Mouse (Mus musculus) neural tube, embryonic 10.5 days (tissue): Measurements from ENCODE around the gene Mxd3.

Experiments used
- DNase-seq: peaks from one replicate; pipeline ENCODE4 v3.0.0-alpha.2; 2017; ENCODE audit warnings: low spot score; ENCODE audit errors: extremely low spot score

The Mxd3 gene

DNA sequence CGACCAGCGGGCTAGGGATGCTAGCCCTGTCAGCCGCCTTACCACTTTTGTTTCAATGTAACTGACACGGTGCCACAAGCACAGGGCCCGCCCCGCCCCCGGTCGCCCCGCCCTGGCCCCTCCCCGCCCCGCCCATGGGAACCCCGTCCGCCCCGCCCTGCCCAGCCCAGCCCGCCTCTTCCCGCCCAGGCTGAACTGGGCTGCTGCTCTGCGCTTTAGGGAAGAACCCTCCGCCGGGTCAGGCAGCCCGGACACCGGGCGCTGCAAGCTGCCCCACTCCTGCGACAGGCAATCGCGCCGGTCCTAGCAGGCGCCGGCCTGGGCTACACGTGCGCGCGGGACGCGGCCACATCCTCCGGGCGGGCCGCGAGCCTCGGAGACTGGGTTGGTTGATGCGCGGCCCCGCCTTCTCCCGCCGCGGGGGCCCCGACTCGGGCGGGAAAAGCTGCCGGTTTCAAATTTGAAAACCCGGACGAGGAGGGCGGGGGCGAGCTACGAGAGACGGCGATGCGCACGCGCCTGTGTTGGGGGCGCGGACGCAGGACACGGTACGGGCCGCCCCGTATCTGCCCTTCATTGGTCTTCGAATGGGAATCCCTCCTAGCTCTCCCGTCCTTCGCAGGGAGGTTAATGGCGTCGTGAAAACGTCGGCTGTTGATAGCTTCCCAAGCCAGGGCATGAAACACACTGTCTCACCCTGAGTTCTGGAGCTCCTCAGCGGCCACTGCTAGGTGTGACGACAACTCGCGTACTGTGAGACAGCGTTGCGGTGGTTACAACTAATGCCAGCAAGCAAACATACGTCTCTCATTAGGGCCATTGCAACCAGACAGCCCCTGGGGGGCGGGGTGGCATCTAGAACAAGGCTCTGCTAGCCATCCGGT is at the start of gene Mxd3:
Mxd3 (minus strand) TSS at position 141 of the 884 bp plus-strand sequence.
- peak; percentile 93 for DNase-seq

DNA sequence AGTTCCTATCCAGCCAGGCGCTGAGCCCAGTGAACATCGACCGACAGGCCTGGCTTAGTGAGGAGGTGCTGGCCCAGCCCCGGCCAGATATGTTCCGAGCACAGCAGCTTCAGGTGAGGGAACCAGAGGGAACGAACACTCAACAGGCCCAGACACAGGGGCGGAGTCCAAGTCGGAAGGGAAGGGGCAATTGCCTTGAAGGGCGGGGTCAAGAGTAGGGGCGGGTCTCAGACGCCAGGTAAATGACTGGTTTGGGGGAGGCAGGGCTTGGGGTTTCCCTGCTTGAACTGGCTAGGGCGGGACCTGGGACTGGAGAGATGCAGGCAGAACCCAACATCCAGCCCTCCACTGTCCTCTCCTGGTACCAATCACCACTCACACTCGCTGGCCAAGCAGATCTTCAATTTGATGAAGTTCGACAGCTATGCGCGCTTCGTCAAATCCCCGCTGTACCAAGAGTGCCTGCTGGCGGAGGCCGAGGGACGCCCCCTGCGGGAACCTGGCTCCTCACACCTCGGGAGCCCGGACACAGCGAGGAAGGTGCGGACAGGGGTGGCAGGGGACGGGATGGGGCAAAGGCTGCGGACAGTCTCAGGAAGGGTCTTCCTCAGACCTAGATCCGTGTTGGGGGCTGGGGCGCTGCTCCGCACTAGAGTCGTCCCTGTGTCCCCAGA is 49.4 kb upstream of the Mxd3 start:
- no peak for DNase-seq

DNA sequence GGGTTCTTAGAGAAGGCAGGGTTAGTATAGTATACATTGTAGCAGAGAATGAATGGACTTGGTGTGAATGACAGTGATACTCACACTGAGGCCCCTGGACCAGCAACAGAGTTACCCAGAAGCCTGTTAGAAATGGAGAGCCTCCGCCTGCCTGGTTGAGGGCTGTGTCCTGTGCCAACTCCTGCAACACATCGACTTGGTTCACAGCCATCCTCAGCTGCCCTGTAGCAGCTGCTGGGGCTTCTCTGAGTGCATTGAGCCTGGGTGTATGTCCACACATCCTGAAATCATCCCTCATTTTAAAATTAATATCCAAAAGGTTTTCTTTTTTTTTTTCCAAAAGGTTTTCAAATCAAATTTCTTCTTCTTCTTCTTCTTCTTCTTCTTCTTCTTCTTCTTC is 46.3 kb upstream of the Mxd3 start:
- no peak for DNase-seq

DNA sequence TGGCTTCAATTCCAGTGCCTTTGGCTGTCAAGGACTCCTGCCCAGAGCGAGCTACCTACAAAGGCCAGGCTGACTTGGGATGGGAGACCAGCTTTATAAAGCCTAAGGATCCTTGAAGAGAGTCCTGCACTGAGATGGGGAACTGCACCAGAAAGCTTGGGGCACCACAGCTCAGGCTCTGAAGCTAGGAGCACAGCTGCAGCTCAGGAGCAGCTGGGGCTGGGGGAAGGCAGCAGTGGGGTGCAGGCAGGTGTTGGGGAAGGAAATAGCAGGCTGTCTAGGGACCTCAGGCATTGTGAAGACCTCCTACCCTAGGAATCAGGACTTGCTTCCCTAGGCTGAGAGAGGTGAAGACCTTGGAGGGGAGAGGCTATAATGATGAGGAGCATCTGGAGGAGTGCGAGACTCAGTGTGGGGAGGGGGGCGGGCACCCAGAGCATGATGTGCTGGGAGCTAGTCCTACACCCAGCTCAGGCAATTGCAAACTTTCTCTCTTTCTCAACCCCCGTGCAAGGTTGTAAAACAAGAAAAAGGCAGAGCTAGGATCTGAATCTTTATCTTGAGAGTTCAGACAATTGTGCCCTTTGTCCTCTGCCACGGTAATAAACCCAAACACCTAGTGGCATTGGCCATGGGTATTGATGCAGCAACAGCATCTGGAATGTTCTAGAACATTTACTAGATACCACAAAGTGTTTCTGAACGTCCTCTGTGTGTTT is 44.7 kb upstream of the Mxd3 start:
- DNase-seq, result no peak

DNA sequence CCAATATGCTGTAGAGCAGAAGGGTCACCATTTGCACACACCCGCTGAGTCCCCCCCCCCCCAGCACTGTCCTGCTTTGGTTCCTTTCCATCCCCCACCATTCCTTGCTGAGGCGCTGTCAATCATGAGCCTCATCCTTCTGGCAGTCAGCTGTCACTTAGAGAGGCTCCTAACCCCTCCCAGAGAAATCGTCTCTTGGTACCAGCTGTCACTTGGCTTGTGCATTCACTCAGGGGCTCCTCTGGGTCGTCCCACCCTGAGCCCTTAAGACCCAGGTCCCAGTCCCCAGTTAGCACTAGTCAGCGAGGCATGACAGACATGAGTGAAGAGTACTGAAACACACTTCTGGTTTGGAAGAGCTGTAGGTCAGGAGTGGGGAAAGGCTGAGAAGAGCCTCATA is 42.1 kb upstream of the Mxd3 start:
- no peak for DNase-seq

DNA sequence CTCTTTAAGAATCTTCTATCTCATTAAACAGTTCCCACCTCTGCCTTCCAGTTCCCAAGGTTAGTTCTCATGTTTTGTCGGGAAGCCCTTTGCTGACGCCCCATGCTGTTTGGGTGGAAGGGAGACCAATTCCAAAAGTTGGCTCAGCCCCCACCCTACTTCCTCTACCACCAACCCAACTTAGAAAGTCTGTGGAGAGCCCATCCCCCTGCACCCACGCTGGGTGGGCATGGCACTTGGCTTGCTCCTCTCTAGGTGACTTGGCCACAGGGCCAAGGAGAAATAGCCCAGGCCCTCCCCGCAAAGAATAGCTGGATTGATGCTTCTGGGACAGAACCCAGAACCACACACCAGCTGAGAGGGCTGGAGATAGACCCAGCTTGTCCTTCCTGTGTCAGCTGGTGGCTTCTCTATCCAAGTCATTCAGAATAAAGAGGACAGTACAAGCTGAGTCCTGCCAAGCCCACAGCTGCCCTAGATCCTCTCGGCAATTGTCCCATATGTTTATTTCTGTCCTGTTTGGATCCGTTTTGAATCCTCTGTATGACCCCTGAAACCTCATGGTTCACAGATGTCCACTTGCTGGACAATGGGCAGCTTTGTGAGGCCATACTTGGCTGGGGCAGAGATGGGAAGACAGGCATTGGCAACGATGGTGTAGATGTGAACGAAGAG is 41.5 kb upstream of the Mxd3 start:
- DNase-seq, result no peak

DNA sequence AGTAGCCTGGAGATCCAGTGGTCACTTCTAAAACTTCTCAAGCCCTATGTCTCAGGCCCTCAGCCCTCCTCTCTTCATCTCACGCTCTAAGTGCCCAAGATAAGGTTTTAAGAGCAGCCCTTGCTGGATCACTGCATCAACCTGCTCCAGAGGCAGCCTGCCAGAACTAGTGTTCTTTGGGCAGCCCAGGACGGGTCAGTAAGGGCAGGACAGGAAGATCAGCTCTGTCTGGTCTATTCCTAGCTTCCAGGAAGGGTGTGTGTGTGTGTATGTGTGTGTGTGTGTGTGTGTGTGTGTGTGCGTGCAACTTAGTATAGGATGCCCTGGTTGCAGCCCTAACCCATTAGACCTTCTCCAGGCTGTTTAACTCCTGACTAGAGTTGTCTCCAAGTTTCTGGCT is 40.6 kb upstream of the Mxd3 start:
- no peak for DNase-seq

DNA sequence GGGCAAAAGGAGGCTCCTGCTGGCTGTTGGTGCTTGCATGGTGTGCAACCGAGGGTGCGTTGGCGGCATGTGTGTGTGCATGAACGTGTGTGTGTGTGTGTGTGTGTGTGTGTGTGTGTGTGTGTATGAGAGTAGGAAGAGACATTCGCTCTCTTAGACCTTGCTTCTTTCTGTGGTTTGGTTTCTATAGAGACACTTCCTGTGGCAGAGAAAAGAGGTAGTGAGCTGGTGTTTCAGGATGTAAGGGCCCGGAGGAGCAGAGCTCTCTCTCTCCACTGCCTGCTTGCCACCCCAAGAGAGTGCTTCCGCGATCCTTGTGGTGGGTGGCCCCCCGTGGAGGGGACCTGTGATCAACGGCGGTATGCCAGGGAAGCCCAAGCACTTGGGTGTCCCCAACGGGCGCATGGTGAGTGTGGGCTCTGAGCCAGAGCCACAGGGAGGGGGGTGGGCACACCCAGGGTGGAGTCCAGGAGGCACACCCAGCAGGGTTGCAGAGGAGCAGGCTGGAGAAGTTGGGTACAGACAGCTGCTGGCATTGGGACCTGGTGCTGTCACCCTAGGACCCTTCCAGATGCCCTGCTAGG is 40.0 kb upstream of the Mxd3 start, which contains the start of gene Rgs14:
Rgs14 (plus strand) TSS at position 202 of the 584 bp plus-strand sequence.
- no peak for DNase-seq

DNA sequence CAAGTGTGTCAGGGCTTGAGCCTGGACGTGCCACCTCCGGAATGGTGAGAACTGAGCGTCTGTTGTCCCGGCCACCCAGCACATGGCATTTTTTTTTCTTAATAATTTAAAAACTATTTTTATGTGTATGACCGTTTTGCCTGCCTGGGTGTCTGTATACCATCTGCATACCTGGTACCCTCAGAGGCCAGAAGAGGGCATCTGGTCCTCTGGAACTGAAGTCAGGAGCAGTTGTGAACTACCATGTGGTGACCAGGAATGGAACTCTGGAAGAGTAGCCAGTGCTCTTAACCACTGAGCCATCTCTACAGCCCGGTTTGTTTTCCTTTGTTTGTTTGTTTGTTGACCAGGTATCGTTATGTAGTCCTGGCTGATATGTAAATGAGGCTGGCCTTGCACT is 38.8 kb upstream of the Mxd3 start:
- no peak for DNase-seq

DNA sequence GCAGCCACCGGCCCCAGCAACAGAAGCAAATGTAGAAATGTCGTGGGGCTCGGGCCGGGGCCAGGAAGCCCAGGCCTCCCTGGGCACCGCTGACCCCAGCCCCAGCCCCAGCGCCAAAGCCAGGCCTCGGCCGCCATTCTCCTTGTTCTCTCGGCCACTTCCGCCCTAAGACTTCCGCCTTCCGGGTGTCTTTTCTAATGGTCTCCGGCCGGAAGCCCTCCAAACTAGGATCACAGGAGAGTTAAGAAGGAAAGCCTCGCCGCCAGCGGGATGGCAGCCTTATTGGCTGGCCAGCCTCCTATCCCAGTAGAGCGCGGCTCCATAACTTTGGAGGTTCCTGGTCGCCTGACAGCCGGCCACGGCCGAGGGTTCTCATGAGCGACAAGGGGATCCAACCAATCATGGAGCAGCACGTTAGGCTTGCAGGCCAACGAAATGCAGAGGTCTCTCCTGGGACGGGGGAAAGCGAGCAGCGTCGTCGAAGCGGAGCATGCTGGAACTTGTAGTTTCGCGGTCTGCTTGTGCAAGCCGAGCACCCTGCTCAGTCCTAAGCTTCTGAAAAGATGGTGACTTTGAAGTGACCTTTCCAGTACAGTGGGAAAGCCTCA is 32.9 kb upstream of the Mxd3 start, which contains the start of gene Lman2:
Lman2 (minus strand) TSS at position 331 of the 608 bp plus-strand sequence.
- peak; percentile 96 for DNase-seq

DNA sequence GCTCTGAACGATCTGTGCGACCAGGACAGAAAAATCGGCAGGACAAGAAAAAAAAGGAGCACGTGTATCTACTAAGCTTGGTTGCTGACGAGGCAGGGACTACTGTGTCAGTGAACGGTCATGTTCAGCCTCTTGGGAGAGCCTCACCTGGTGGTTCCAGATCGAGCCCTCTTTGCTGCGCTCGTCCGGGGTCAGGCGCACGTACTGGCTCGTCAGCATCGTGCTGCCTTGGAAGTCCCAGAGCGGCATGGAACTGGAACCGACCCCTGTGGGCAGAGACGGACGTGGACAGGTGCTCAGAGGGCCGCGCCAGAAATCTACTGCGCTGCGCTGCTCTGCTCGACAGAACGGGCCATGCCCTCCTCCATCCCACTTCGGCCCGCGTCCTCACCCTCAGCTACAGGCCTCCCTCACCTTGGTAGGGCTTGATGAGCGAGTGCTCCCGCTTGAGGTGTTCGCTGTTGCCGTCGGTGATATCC is 32.4 kb upstream of the Mxd3 start:
- no peak for DNase-seq

DNA sequence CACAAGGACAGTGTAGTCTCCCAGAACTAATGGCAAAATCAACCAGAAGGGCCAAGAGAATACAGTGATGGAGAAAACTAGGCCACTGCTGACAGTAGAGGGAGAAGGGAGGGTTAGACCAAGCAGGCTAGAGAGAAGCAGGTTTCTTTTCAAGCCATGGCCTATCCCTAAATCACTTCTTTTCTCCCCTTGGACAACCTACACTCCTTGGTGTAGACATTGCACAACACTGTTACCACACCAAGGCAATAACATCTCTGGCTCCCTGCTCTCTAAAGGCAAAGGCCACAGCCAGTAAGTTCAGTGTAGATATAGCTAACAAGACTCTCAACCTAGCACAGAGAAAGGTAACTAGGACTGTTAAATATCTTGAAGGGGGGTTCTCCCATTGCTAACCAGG is 31.5 kb upstream of the Mxd3 start:
- DNase-seq, result no peak

DNA sequence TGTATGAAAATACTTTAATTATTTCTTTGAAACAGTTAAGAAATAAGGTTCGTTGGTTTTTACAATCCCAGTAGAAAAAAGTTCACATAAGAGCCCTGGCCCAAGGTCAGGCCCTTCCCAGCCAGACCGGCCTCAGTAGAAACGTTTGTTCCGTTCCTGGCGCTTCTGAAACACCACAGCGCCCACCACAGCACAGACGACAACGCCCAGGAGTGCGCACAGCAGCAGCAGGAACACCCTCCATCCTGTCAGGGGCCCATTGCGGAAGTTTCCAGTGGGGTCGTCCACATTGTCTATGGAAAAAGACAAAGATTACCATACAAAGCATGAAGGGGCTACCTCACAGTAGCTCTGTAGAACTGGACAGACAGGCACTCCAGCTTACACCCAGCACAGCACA is 17.1 kb upstream of the Mxd3 start:
- DNase-seq, result no peak

DNA sequence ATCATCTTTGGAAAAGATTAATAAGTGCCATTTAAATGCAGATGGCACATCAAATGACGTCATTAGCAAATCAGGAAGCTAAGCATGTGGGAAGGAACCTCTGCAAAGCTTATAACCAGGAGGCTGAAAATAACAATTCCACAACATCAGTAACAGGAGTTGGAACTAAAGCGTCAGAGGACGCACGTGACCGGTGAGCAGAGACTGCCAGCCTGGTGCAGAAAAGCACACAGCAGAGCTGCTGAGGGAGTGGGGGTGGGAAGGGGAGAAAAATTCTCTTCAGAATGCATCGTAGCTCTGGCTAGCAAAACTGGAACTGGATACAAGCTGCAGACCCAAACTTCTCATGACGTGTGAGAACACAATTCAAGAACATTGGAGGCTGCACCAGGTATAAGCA is 14.7 kb upstream of the Mxd3 start:
- DNase-seq, result no peak

DNA sequence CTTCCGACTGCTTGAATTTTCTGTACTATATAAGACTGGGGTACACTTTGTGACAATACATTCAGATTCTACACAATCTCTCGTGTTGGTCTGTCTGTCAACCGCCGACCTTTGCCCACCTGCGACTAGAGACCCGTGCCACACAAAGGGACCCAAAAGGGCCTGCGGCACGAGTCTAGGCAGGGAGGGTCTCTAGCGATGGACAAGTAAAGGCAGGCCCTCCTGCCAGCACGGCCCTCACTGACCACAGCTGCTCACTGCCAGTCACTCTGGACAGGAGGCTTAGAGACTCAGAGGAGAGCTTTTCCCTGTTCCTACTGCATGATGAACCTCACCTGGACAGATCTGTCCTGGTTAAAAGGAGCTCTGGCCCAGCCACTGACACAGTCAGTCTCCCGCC is 12.8 kb upstream of the Mxd3 start:
- DNase-seq, result no peak

DNA sequence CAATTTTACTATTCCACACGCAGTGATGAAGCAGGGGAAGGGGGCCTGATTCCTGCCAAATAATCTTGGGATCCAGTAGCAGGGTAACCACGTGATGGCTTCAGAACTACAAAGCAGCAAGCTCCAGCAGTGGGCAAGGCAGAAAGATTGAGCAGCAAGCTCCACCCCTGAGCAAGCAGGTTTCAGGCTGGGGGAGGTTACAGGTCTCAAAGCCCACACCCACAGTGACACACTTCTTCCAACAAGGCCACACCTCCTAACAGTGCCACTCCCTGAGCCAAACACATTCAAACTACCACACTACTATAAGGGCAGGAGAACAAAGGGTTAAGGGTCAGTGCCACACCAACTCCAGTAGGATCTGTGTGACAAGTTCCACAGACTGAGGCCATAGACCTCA is 9.6 kb upstream of the Mxd3 start:
- no peak for DNase-seq

DNA sequence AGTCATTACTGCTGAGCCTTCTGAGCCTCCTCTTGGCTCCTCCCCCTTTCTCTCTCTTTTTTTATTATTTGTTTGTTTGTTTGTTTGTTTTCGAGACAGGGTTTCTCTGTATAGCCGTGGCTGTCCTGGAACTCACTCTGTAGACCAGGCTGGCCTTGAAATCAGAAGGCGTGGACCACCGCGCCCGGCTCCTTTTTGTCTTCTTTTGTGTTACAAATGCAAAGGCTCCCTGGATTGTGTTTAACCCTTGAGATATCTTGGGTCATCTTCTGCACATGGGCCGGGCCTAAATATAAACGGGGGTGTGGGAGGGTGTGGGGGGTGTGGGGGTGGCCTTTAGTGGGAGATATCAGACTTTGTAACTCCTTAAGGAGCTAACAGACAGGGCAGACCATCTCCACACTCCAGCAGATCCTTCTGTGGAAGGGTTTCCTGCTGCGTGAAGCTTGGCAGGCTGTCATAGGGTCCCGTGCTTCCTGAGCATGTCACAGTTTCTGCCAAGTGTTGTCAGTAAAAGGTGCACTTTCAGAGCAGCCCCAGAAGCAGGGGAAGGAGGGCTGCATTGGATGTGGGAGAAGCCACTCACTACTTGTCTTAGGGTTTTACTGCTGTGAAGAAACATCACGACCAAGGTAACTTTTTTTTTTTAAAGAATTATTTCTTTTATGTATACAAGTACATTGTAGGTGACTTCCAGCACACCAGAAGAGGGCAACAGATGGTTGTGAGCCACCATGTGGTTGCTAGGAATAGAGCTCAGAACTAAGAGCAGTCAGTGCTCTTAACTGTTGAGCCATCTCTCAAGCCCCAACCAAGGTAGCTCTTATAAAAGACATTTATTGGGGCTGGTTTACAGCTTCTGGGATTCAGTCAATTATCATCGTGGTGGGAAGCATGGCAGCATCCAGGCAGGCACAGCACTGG is 8.8 kb upstream of the Mxd3 start:
- DNase-seq, result no peak

DNA sequence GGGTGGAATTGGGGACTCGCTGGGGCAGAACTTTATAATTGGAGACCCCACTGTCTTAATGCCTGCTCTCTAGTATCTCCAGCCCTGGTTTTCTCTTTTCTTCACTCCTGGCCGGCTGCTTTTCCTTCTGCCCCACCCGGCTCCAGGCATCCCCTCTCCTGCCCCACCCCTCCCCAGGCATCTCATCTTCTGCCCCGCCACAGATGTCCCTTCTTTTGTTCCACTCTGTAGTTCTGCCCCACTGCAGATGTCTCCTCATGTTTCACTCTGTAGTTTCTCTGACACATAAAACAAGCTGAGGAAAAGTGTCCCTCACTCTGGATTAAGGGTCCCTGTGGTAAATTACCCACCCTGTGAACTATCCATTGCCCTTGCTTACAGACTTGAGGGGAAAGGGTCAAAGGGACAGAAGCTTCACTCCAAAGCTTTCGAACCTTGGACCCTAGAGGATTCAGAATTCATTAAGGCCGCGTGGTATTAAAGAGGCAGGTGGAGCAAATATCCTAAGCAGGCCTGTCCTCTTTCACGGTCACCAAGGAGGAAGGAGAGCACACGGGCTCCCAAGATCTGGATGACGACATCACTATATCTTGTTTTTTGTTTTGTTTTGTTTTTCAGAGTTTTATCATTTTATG is 7.8 kb upstream of the Mxd3 start:
- no peak for DNase-seq

DNA sequence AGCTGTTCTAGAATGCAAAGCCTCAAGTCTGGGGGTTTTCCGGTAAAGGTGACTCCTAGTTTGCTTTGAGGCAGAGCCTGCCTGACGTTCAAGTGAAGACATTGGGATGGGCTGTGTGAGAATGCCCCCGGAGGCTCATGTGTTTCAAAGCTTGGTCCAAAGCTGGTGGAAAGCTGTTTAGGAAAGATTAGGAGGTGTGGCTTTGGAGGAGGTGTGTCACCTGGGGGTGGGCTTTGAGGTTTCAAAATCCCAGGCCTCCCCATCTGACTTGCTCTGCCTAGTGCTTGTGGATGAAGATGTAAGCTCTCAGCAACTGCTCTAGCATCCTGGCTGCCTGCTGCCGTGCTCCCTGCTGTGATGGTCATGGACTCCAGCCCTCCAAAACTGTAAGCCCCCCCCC is 6.1 kb upstream of the Mxd3 start:
- no peak for DNase-seq
